Mouse (Mus musculus) hindbrain, embryonic 14.5 days (tissue): Measurements from ENCODE around the gene Ak4. TPM values are rescaled to one million over a fixed set of nuclear protein-coding genes. Genes with fewer than 3 reads are reported as not detected.

ENCODE experiments used
- ATAC-seq: fragments of 200-750 bp; cut with Nextera tagmentation; 2 replicates; pipeline ENCODE4 v1.8.0; 2017; ENCODE audit warnings: moderate number of reproducible peaks, mild to moderate bottlenecking, moderate TSS enrichment, moderate library complexity; ENCODE audit not compliant: low FRiP score
- DNase-seq: peaks from one replicate; pipeline ENCODE4 v3.0.0-alpha.2; 2015; ENCODE audit warnings: low spot score
- H3K27ac ChIP-seq: fragments of 300-500 bp; sonication (generic); 2 replicates; pipeline ENCODE4 v1.5.1; 2014; ENCODE audit warnings: mild to moderate bottlenecking, moderate library complexity
- H3K27me3 ChIP-seq: fragments of 300-500 bp; sonication (generic); 2 replicates; pipeline ENCODE4 v1.6.1; 2014; ENCODE audit warnings: mild to moderate bottlenecking, low read length, mixed read lengths; ENCODE audit not compliant: control insufficient read depth, insufficient read depth
- H3K36me3 ChIP-seq: fragments of 300-500 bp; sonication (generic); replicated peaks from 2 replicates; pipeline ENCODE4 v1.6.1; 2014; ENCODE audit not compliant: control insufficient read depth, insufficient read depth
- H3K4me1 ChIP-seq: fragments of 300-500 bp; sonication (generic); replicated peaks from 2 replicates; pipeline ENCODE4 v1.6.1; 2014; ENCODE audit warnings: antibody characterized with exemption, low read length, mixed read lengths; ENCODE audit not compliant: control insufficient read depth, insufficient read depth
- H3K4me2 ChIP-seq: fragments of 300-500 bp; sonication (generic); replicated peaks from 2 replicates; pipeline ENCODE4 v1.6.1; 2014; ENCODE audit warnings: mild to moderate bottlenecking, moderate library complexity
- H3K4me3 ChIP-seq: fragments of 300-500 bp; sonication (generic); replicated peaks from 2 replicates; pipeline ENCODE4 v1.5.1; 2014; ENCODE audit warnings: mild to moderate bottlenecking, low read length
- H3K9ac ChIP-seq: fragments of 300-500 bp; sonication (generic); 2 replicates; pipeline ENCODE4 v1.6.1; 2014
- H3K9me3 ChIP-seq: fragments of 300-500 bp; sonication (generic); 2 replicates; pipeline ENCODE4 v1.6.1; 2016; ENCODE audit warnings: low read length; ENCODE audit not compliant: control insufficient read depth
- WGBS: fragments of 180-500 bp; shearing (Covaris S2); extraction: QIAGEN DNeasy Blood & Tissue Kit; methylation state at CpG from one replicate; pipeline ENCODE4 v1.1.7; 2014; 5-methylcytosine and 5-hydroxymethylcytosine counted together
- polyA plus RNA-seq: library from polyadenylated mRNA; unstranded; fragments of >200 nt; fragmentation: Nextera tagmentation; extraction: Ambion mirVana; gene quantifications from 2 replicates; pipeline ENCODE4 v1.2.1, GENCODE M21; 2014

The Ak4 gene
- polyA plus RNA-seq, 1 experiment from 2014 or later: 3.2 TPM

GRCm38 (mm10) chr4:101466264-101466663 is 47.2 kb downstream of the Ak4 start:
- Histone ChIP-seq H3K4me2 (no peak overlapping the region), H3K9ac (no peak overlapping the region), H3K27ac (no peak overlapping the region), H3K4me3 (no peak overlapping the region), H3K36me3 (no peaks in the 10 kb centered on the region), H3K9me3 (no peaks in the 10 kb centered on the region), H3K4me1 (no peaks in the 10 kb centered on the region), H3K27me3 (no peaks in the 10 kb centered on the region)
- no peak for ATAC-seq
- WGBS: 91% methylated on average over 3 of the region's 3 CpGs
- DNase-seq: no peak

- H3K9me3 ChIP-seq: no peaks in the 10 kb centered on the region
These were observed 50.2 kb downstream of the Ak4 start for GRCm38 (mm10) chr4:101469242-101469641.

DNA sequence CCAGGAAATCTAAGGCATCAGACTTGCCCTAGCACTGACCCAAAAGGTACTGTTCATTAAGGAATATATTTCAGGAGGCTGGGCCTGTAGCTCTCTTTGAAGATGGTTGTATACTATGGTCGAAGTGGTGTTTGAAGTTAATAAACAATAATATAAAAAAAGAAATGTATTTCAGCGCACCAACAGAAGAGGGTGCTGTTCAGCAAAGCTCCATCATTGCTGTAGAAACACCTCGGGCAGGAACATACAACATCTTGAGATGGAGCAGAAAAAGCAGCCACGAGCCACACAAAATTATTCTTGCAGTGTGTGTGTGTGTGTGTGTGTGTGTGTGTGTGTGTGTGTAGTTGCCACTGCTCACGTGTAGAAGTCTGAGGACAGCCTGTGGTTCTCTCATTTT is 51.5 kb downstream of the Ak4 start:
- Histone ChIP-seq H3K4me2 (no peak overlapping the region), H3K4me1 (no peaks in the 10 kb centered on the region), H3K4me3 (no peak overlapping the region), H3K27me3 (no peaks in the 10 kb centered on the region), H3K9ac (no peak overlapping the region), H3K27ac (no peak overlapping the region), H3K36me3 (no peaks in the 10 kb centered on the region), H3K9me3 (no peaks in the 10 kb centered on the region)
- DNase-seq: no peak
- ATAC-seq: no peak
- 71% methylated on average over 5 of the region's 5 CpGs for WGBS

More at GRCm38 (mm10) chr4:101469242-101469641, 50.2 kb downstream of the Ak4 start:
- 83% methylated on average over 5 of the region's 5 CpGs for WGBS
- Histone ChIP-seq H3K9ac (no peak overlapping the region), H3K4me1 (no peaks in the 10 kb centered on the region), H3K4me3 (no peak overlapping the region), H3K27ac (no peak overlapping the region), H3K27me3 (no peaks in the 10 kb centered on the region), H3K36me3 (no peaks in the 10 kb centered on the region), H3K4me2 (no peak overlapping the region)
- DNase-seq (no peak), ATAC-seq (no peak)

- WGBS: 95% methylated on average over 3 of the region's 3 CpGs
- H3K9ac ChIP-seq: no peak overlapping the region
- H3K9me3 ChIP-seq: no peaks in the 10 kb centered on the region
- H3K4me1 ChIP-seq: no peaks in the 10 kb centered on the region
- DNase-seq (no peak), ATAC-seq (no peak)
- H3K4me3 ChIP-seq: no peak overlapping the region
- no peaks in the 10 kb centered on the region for H3K36me3 ChIP-seq
- no peak overlapping the region for H3K27ac ChIP-seq
- H3K27me3 ChIP-seq: no peaks in the 10 kb centered on the region
- H3K4me2 ChIP-seq: no peak overlapping the region
These were observed 53.7 kb downstream of the Ak4 start for GRCm38 (mm10) chr4:101472767-101473166.

- Histone ChIP-seq H3K4me2 (no peak overlapping the region), H3K36me3 (no peaks in the 10 kb centered on the region), H3K27me3 (0 out of 2 replicates have a peak, but pooled peaks cover 3% of the 10 kb centered on the region), H3K4me1 (no peaks in the 10 kb centered on the region), H3K4me3 (no peak overlapping the region), H3K27ac (no peak overlapping the region), H3K9me3 (no peaks in the 10 kb centered on the region), H3K9ac (no peak overlapping the region)
- ATAC-seq (no peak), DNase-seq (no peak)
- WGBS: 93% methylated on average over 8 of the region's 8 CpGs
These were observed 71.3 kb downstream of the Ak4 start for GRCm38 (mm10) chr4:101490320-101490917.

DNA sequence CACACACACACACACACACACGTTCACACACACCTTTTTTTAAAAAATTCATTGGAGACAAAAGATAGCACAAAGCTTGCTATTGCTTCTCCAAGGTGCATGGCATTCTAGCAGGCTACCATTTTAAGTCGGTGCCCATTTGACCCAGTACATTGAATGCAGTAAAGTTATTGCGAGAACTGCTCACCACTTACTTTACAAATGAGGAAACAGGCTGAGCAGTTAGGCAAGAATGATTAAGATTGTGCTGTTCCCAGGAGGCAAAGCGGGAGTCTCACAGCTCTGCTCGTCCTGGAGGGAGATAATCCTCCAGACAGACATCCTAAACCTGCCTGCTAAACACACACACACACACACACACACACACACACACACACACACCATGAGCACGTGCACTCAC is 72.6 kb downstream of the Ak4 start:
- Histone ChIP-seq H3K9ac (no peak overlapping the region), H3K4me1 (no peaks in the 10 kb centered on the region; the same call in 1 of the 2 replicates), H3K36me3 (no peaks in the 10 kb centered on the region), H3K27ac (no peak overlapping the region), H3K4me3 (no peak overlapping the region), H3K4me2 (no peak overlapping the region), H3K9me3 (no peaks in the 10 kb centered on the region), H3K27me3 (peaks cover 14% of the 10 kb centered on the region; the same call in 1 of the 2 replicates)
- WGBS: 80% methylated on average over 6 of the region's 6 CpGs
- no peak for DNase-seq
- ATAC-seq: no peak

GRCm38 (mm10) chr4:101493611-101494197 is 74.6 kb downstream of the Ak4 start:
- Histone ChIP-seq H3K9ac (no peak overlapping the region), H3K4me3 (no peak overlapping the region), H3K4me2 (no peak overlapping the region), H3K27me3 (peaks cover 31% of the 10 kb centered on the region), H3K4me1 (no peaks in the 10 kb centered on the region; the same call in 1 of the 2 replicates), H3K9me3 (no peaks in the 10 kb centered on the region), H3K27ac (no peak overlapping the region), H3K36me3 (no peaks in the 10 kb centered on the region)
- DNase-seq (no peak), ATAC-seq (no peak)

DNA sequence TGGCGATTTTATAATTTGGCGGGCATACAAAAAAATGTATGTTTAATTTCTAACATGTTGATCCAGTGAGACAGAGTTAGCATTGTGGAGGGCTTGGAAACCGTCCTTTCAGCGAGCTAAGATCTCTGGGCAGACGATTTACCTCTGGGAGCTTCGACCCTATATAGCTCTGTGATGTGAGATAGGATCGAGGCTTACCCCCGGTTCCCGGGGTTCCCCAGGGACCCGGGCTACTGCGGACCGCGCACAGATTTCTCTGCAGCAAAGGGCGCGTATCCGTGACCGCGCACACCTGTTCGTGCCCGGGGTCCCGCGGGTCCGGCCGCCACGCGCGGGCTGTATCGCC is 77.1 kb downstream of the Ak4 start:
- DNase-seq (no peak), ATAC-seq (peak; percentile 60)
- Histone ChIP-seq H3K9me3 (no peaks in the 10 kb centered on the region), H3K4me3 (peak overlapping the region; percentile 72), H3K27me3 (peaks cover 31% of the 10 kb centered on the region), H3K36me3 (no peaks in the 10 kb centered on the region), H3K9ac (peak overlapping the region; percentile 76), H3K27ac (no peak overlapping the region), H3K4me2 (peak overlapping the region; percentile 97), H3K4me1 (no peaks in the 10 kb centered on the region; the same call in 1 of the 2 replicates)
- WGBS: 2% methylated on average over 28 of the region's 28 CpGs

DNA sequence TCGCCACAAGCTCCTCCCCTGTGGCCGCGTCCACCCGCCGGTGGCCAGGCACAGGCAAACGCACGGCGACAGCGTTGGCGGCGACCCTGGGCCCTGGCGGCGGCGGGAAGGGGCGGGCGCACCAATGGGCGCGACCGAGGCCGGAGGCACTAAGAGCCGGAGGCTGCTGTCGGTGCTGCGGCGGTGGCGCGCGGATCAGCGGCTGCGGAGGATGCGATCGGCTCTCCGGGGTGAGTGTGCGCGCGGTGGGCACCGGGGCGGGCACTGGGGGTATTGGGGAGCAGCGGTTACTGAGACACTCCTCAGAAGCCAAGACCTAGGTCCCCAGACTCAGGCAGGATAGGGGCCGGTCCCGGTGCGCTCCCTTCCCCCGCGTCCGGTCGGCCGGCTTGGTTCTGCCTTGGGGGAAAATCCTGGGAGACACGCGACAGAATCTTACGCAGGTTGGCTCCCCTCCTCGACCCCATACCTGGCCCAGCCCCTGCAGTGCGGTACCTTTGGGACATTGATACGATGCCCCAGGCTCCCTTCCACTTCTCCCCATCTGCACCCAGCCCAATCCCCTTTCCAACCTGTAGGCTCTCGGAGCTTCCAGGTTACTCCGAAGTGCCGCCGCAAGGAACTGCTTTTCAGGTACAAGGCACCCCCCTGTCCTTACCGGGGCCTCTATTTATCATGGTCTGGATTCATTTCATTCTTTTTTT is 77.6 kb downstream of the Ak4 start, which contains the start of gene Dnajc6:
Dnajc6 (plus strand) TSS at position 115 of the 704 bp plus-strand sequence.
- Histone ChIP-seq H3K4me2 (peak within 1 kb of the TSS; percentile 97), H3K4me3 (peak within 1 kb of the TSS; percentile 72), H3K36me3 (no peaks in the 10 kb centered on the region), H3K27ac (no peak within 1 kb of the TSS), H3K9ac (peak within 1 kb of the TSS; percentile 76), H3K9me3 (no peaks in the 10 kb centered on the region), H3K27me3 (peaks cover 31% of the 10 kb centered on the region), H3K4me1 (no peaks in the 10 kb centered on the region; the same call in 1 of the 2 replicates)
- WGBS: under 1% methylated on average over 52 of the region's 57 CpGs
- ATAC-seq: peak; percentile 56; the same call in 1 of the 2 replicates
- DNase-seq: no peak
